Mouse (Mus musculus) embryonic facial prominence, embryonic 11.5 days (tissue): Measurements from ENCODE around the gene Emp2. TPM values are rescaled to one million over a fixed set of nuclear protein-coding genes. Genes with fewer than 3 reads are reported as not detected.

Experiments used
- ATAC-seq: fragments of 200-750 bp; cut with Nextera tagmentation; replicated peaks from 2 replicates; pipeline ENCODE4 v1.8.0; 2017; ENCODE audit warnings: low read depth; ENCODE audit not compliant: insufficient number of reproducible peaks, low FRiP score, low TSS enrichment
- DNase-seq: peaks from one replicate; pipeline ENCODE4 v3.0.0-alpha.2; 2015; ENCODE audit warnings: low spot score
- H3K27ac ChIP-seq: fragments of 300-500 bp; sonication (generic); replicated peaks from 2 replicates; pipeline ENCODE4 v1.5.1; 2014; ENCODE audit warnings: mild to moderate bottlenecking, low read depth, low read length, control low read depth
- H3K27me3 ChIP-seq: fragments of 300-500 bp; sonication (generic); 2 replicates; pipeline ENCODE4 v1.6.1; 2014; ENCODE audit warnings: mild to moderate bottlenecking, low read length, moderate library complexity, mixed read lengths; ENCODE audit not compliant: control insufficient read depth, insufficient read depth
- H3K36me3 ChIP-seq: fragments of 300-500 bp; sonication (generic); replicated peaks from 2 replicates; pipeline ENCODE4 v1.6.1; 2014; ENCODE audit warnings: low read depth, mild to moderate bottlenecking, low read length, moderate library complexity, mixed read lengths; ENCODE audit not compliant: control insufficient read depth, insufficient read depth
- H3K4me1 ChIP-seq: fragments of 300-500 bp; sonication (generic); 2 replicates; pipeline ENCODE4 v1.6.1; 2014; ENCODE audit warnings: low read length, mixed read lengths; ENCODE audit not compliant: control insufficient read depth, insufficient read depth
- H3K4me2 ChIP-seq: fragments of 300-500 bp; sonication (generic); 2 replicates; pipeline ENCODE4 v1.6.1; 2014; ENCODE audit warnings: low read depth, mild to moderate bottlenecking, control low read depth, low read length, moderate library complexity
- H3K4me3 ChIP-seq: fragments of 300-500 bp; sonication (generic); 2 replicates; pipeline ENCODE4 v1.5.1; 2014; ENCODE audit warnings: low read depth, low read length, control low read depth
- H3K9ac ChIP-seq: fragments of 300-500 bp; sonication (generic); replicated peaks from 2 replicates; pipeline ENCODE4 v1.6.1; 2014; ENCODE audit warnings: mild to moderate bottlenecking, control low read depth, low read length
- H3K9me3 ChIP-seq: fragments of 300-500 bp; sonication (generic); replicated peaks from 2 replicates; pipeline ENCODE4 v1.6.1; 2016; ENCODE audit warnings: mild to moderate bottlenecking, low read length, inconsistent platforms, mixed read lengths; ENCODE audit not compliant: control insufficient read depth
- WGBS: fragments of 180-500 bp; shearing (Covaris S2); extraction: QIAGEN DNeasy Blood & Tissue Kit; methylation state at CpG from one replicate; pipeline ENCODE4 v1.1.7; 2014; 5-methylcytosine and 5-hydroxymethylcytosine counted together
- polyA plus RNA-seq: library from polyadenylated mRNA; unstranded; fragments of >200 nt; fragmentation: Nextera tagmentation; extraction: Ambion mirVana; gene quantifications from 2 replicates; pipeline ENCODE4 v1.2.1, GENCODE M21; 2014

Gene Emp2
- polyA plus RNA-seq, 1 experiment from 2014 or later: 5.0 TPM

GRCm38 (mm10) chr16:10347551-10347950 lies 33.8 kb upstream of the Emp2 start:
- Histone ChIP-seq H3K36me3 (no peaks in the 10 kb centered on the region), H3K27me3 (no peaks in the 10 kb centered on the region), H3K4me2 (no peak overlapping the region), H3K9ac (no peak overlapping the region), H3K27ac (no peak overlapping the region), H3K9me3 (no peaks in the 10 kb centered on the region), H3K4me1 (no peaks in the 10 kb centered on the region), H3K4me3 (no peak overlapping the region)
- DNase-seq (no peak), ATAC-seq (no peak)
- 83% methylated on average over 7 of the region's 7 CpGs for WGBS

- no peak for DNase-seq
- no peaks in the 10 kb centered on the region for H3K27me3 ChIP-seq
- no peaks in the 10 kb centered on the region for H3K36me3 ChIP-seq
- H3K4me1 ChIP-seq: no peaks in the 10 kb centered on the region
- no peaks in the 10 kb centered on the region for H3K9me3 ChIP-seq
- H3K27ac ChIP-seq: no peak overlapping the region
- H3K4me2 ChIP-seq: no peak overlapping the region
- no peak overlapping the region for H3K9ac ChIP-seq
- no peak overlapping the region for H3K4me3 ChIP-seq
- 71% methylated on average over 4 of the region's 4 CpGs for WGBS
- no peak for ATAC-seq
These were observed 27.3 kb upstream of the Emp2 start for GRCm38 (mm10) chr16:10341110-10341509.

GRCm38 (mm10) chr16:10339930-10340329 lies 26.2 kb upstream of the Emp2 start:
- H3K36me3 ChIP-seq: no peaks in the 10 kb centered on the region
- H3K27me3 ChIP-seq: no peaks in the 10 kb centered on the region
- ATAC-seq (no peak), DNase-seq (no peak)
- no peaks in the 10 kb centered on the region for H3K9me3 ChIP-seq
- no peak overlapping the region for H3K9ac ChIP-seq
- H3K4me1 ChIP-seq: no peaks in the 10 kb centered on the region
- WGBS: 92% methylated on average over 10 of the region's 10 CpGs
- no peak overlapping the region for H3K4me2 ChIP-seq
- H3K27ac ChIP-seq: no peak overlapping the region
- H3K4me3 ChIP-seq: no peak overlapping the region

GRCm38 (mm10) chr16:10338601-10339000 lies 24.8 kb upstream of the Emp2 start:
- no peaks in the 10 kb centered on the region for H3K27me3 ChIP-seq
- DNase-seq: no peak
- no peak for ATAC-seq
- H3K4me1 ChIP-seq: no peaks in the 10 kb centered on the region
- no peak overlapping the region for H3K27ac ChIP-seq
- no peaks in the 10 kb centered on the region for H3K9me3 ChIP-seq
- no peak overlapping the region for H3K9ac ChIP-seq
- 94% methylated on average over 5 of the region's 5 CpGs for WGBS
- H3K36me3 ChIP-seq: no peaks in the 10 kb centered on the region
- H3K4me3 ChIP-seq: no peak overlapping the region
- H3K4me2 ChIP-seq: no peak overlapping the region

GRCm38 (mm10) chr16:10337422-10338197 lies 23.8 kb upstream of the Emp2 start:
- no peaks in the 10 kb centered on the region for H3K27me3 ChIP-seq
- no peaks in the 10 kb centered on the region for H3K9me3 ChIP-seq
- WGBS: 77% methylated on average over 13 of the region's 13 CpGs
- no peak for DNase-seq
- H3K4me2 ChIP-seq: no peak overlapping the region
- ATAC-seq: no peak
- H3K27ac ChIP-seq: no peak overlapping the region
- no peaks in the 10 kb centered on the region for H3K4me1 ChIP-seq
- H3K36me3 ChIP-seq: no peaks in the 10 kb centered on the region
- no peak overlapping the region for H3K9ac ChIP-seq
- no peak overlapping the region for H3K4me3 ChIP-seq

- ATAC-seq (no peak), DNase-seq (no peak)
- no peak overlapping the region for H3K27ac ChIP-seq
- H3K9me3 ChIP-seq: no peaks in the 10 kb centered on the region
- no peaks in the 10 kb centered on the region for H3K4me1 ChIP-seq
- 92% methylated on average over 19 of the region's 19 CpGs for WGBS
- no peaks in the 10 kb centered on the region for H3K27me3 ChIP-seq
- no peak overlapping the region for H3K4me3 ChIP-seq
- no peak overlapping the region for H3K9ac ChIP-seq
- no peak overlapping the region for H3K4me2 ChIP-seq
- no peaks in the 10 kb centered on the region for H3K36me3 ChIP-seq
These were observed 23.0 kb upstream of the Emp2 start for GRCm38 (mm10) chr16:10336454-10337421.

GRCm38 (mm10) chr16:10335953-10336352 lies 22.2 kb upstream of the Emp2 start:
- Histone ChIP-seq H3K9ac (no peak overlapping the region), H3K36me3 (no peaks in the 10 kb centered on the region), H3K4me2 (no peak overlapping the region), H3K27ac (no peak overlapping the region), H3K4me3 (no peak overlapping the region), H3K27me3 (no peaks in the 10 kb centered on the region), H3K4me1 (no peaks in the 10 kb centered on the region), H3K9me3 (no peaks in the 10 kb centered on the region)
- 70% methylated on average over 2 of the region's 2 CpGs for WGBS
- ATAC-seq (no peak), DNase-seq (no peak)

- H3K9me3 ChIP-seq: no peaks in the 10 kb centered on the region
- ATAC-seq (no peak), DNase-seq (no peak)
- 45% methylated on average over 7 of the region's 7 CpGs for WGBS
- H3K36me3 ChIP-seq: no peaks in the 10 kb centered on the region
- no peak overlapping the region for H3K9ac ChIP-seq
- no peak overlapping the region; the same call in 1 of the 2 replicates for H3K4me2 ChIP-seq
- no peaks in the 10 kb centered on the region for H3K27me3 ChIP-seq
- H3K4me1 ChIP-seq: no peaks in the 10 kb centered on the region
- no peak overlapping the region for H3K4me3 ChIP-seq
- H3K27ac ChIP-seq: no peak overlapping the region
These were observed 19.0 kb upstream of the Emp2 start for GRCm38 (mm10) chr16:10332732-10333131.
